Mouse (Mus musculus): ENCODE measurements around the gene Gm853. TPM values are rescaled to one million over a fixed set of nuclear protein-coding genes. Genes with fewer than 3 reads are reported as not detected.

Gene Gm853
- total and polyA plus RNA-seq, 2 experiments from 2014 or later, result 0.08 TPM; not detected in 1

DNA sequence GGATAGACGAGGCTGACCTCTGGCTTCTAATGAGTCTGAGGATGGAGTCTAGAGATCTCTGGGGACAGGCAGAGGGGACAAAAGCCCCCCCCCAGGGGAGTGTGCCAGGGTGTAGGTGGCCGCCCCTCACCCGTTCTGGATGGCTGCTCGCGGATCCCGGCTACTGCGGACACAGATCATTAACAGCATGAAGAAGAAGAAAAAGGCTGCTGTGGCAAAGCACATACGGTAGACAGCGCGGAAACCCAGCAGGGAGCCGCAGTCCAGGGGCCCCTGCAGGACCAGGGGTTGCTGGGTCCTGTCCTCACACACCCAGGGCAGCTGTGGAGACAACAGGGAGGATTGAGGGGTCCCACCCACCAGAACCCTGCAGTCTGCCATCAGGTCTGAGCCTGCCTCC, 41.9 kb upstream of the Gm853 start:
- no peaks in the 10 kb centered on the region for H3K4me1 ChIP-seq (ENCODE audit: insufficient read depth)
- no peak for ATAC-seq
- H3K4me2 ChIP-seq (ENCODE audit: low read depth), result no peak overlapping the region

DNA sequence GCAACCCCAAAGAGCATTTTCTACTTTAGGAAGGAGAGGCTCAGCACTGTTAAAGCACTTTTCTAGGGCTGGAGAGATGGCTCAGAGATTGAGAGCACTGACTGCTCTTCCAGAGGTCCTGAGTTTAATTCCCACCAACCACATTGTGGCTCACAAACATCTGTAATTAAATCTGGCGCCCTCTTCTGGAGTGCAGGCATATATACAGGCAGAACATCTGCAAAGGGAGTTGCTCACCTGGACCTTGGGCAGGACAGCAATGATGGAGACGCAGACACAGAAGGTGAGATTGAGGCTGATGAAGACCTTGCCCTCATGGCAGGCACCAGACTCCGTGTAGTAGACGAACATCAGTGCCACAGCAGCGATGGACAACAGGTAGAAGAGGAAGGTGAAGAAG, 38.2 kb upstream of the Gm853 start:
- Histone ChIP-seq H3K4me2 (ENCODE audit: low read depth) (no peak overlapping the region), H3K27ac (ENCODE audit: low read depth, low read length) (no peak overlapping the region), H3K4me3 (ENCODE audit: low read depth, low read length) (no peak overlapping the region), H3K27me3 (ENCODE audit: insufficient read depth, low read length) (no peaks in the 10 kb centered on the region), H3K4me1 (ENCODE audit: insufficient read depth) (no peaks in the 10 kb centered on the region), H3K9me3 (ENCODE audit: low read length) (no peaks in the 10 kb centered on the region), H3K9ac (no peak overlapping the region), H3K36me3 (ENCODE audit: insufficient read depth) (peaks cover 60% of the 10 kb centered on the region)
- ATAC-seq, result no peak
- DNase-seq, result no peak
- peak; percentile 52 for TF ChIP-seq CTCF (IDR thresholded peaks at IDR 0.05; ENCODE audit: low read depth)
- WGBS, result 33% methylated on average over 5 of the region's 5 CpGs

More for the DNA sequence above, 41.9 kb upstream of the Gm853 start:
- Histone ChIP-seq H3K36me3 (ENCODE audit: insufficient read depth) (peaks cover 32% of the 10 kb centered on the region), H3K27me3 (ENCODE audit: insufficient read depth, low read length) (no peaks in the 10 kb centered on the region), H3K9me3 (ENCODE audit: low read length) (no peaks in the 10 kb centered on the region), H3K9ac (no peak overlapping the region; the same call in 1 of the 2 replicates), H3K4me3 (ENCODE audit: low read depth, low read length) (no peak overlapping the region), H3K27ac (ENCODE audit: low read depth, low read length) (no peak overlapping the region)
- TF ChIP-seq CTCF (IDR thresholded peaks at IDR 0.05; ENCODE audit: low read depth), result no peak
- no peak for DNase-seq
- WGBS, result 37% methylated on average over 11 of the region's 11 CpGs

- Histone ChIP-seq H3K4me3 (ENCODE audit: low read depth, low read length) (no peak overlapping the region), H3K27me3 (ENCODE audit: insufficient read depth, low read length) (no peaks in the 10 kb centered on the region), H3K9ac (no peak overlapping the region), H3K36me3 (ENCODE audit: insufficient read depth) (peaks cover 48% of the 10 kb centered on the region), H3K9me3 (ENCODE audit: low read length) (no peaks in the 10 kb centered on the region), H3K4me1 (ENCODE audit: insufficient read depth) (no peaks in the 10 kb centered on the region), H3K27ac (ENCODE audit: low read depth, low read length) (no peak overlapping the region), H3K4me2 (ENCODE audit: low read depth) (no peak overlapping the region)
- ATAC-seq (no peak), DNase-seq (no peak)
- 66% methylated on average over 8 of the region's 8 CpGs for WGBS
- TF ChIP-seq CTCF (IDR thresholded peaks at IDR 0.05; ENCODE audit: low read depth), result no peak
Measured at GRCm38 (mm10) chr4:130252441-130253157, 30.4 kb upstream of the Gm853 start.

- no peaks in the 10 kb centered on the region for H3K27me3 ChIP-seq (ENCODE audit: insufficient read depth, low read length)
- peaks cover 44% of the 10 kb centered on the region for H3K36me3 ChIP-seq (ENCODE audit: insufficient read depth)
- H3K27ac ChIP-seq (ENCODE audit: low read depth, low read length), result no peak overlapping the region
- no peak for ATAC-seq
- DNase-seq, result no peak
- H3K9me3 ChIP-seq (ENCODE audit: low read length), result no peaks in the 10 kb centered on the region
- TF ChIP-seq CTCF (IDR thresholded peaks at IDR 0.05; ENCODE audit: low read depth), result no peak
- no peaks in the 10 kb centered on the region for H3K4me1 ChIP-seq (ENCODE audit: insufficient read depth)
- H3K4me3 ChIP-seq (ENCODE audit: low read depth, low read length), result no peak overlapping the region
- H3K4me2 ChIP-seq (ENCODE audit: low read depth), result no peak overlapping the region
- H3K9ac ChIP-seq, result no peak overlapping the region
- WGBS, result 32% methylated on average over 3 of the region's 3 CpGs
Measured at GRCm38 (mm10) chr4:130251763-130252162, 29.6 kb upstream of the Gm853 start.

GRCm38 (mm10) chr4:130251172-130251705, 29.0 kb upstream of the Gm853 start:
- Histone ChIP-seq H3K4me2 (ENCODE audit: low read depth) (no peak overlapping the region), H3K36me3 (ENCODE audit: insufficient read depth) (peaks cover 39% of the 10 kb centered on the region), H3K9ac (no peak overlapping the region), H3K9me3 (ENCODE audit: low read length) (no peaks in the 10 kb centered on the region), H3K4me1 (ENCODE audit: insufficient read depth) (no peaks in the 10 kb centered on the region), H3K27me3 (ENCODE audit: insufficient read depth, low read length) (no peaks in the 10 kb centered on the region), H3K27ac (ENCODE audit: low read depth, low read length) (no peak overlapping the region), H3K4me3 (ENCODE audit: low read depth, low read length) (no peak overlapping the region)
- TF ChIP-seq CTCF (IDR thresholded peaks at IDR 0.05; ENCODE audit: low read depth), result no peak
- DNase-seq, result no peak
- no peak for ATAC-seq
- WGBS, result 60% methylated on average over 7 of the region's 7 CpGs

GRCm38 (mm10) chr4:130248636-130249035, 26.4 kb upstream of the Gm853 start:
- Histone ChIP-seq H3K4me2 (ENCODE audit: low read depth) (no peak overlapping the region), H3K4me1 (ENCODE audit: insufficient read depth) (no peaks in the 10 kb centered on the region), H3K9ac (no peak overlapping the region), H3K4me3 (ENCODE audit: low read depth, low read length) (no peak overlapping the region), H3K9me3 (ENCODE audit: low read length) (no peaks in the 10 kb centered on the region), H3K27ac (ENCODE audit: low read depth, low read length) (no peak overlapping the region), H3K27me3 (ENCODE audit: insufficient read depth, low read length) (no peaks in the 10 kb centered on the region), H3K36me3 (ENCODE audit: insufficient read depth) (peaks cover 15% of the 10 kb centered on the region)
- ATAC-seq (peak; percentile 58), DNase-seq (peak; percentile 47)
- WGBS, result 29% methylated on average over 3 of the region's 3 CpGs
- no peak for TF ChIP-seq CTCF (IDR thresholded peaks at IDR 0.05; ENCODE audit: low read depth)

GRCm38 (mm10) chr4:130246132-130246531, 23.9 kb upstream of the Gm853 start:
- Histone ChIP-seq H3K36me3 (ENCODE audit: insufficient read depth) (peaks cover 6% of the 10 kb centered on the region; the same call in 1 of the 2 replicates), H3K27me3 (ENCODE audit: insufficient read depth, low read length) (no peaks in the 10 kb centered on the region), H3K4me1 (ENCODE audit: insufficient read depth) (no peaks in the 10 kb centered on the region), H3K9ac (no peak overlapping the region), H3K9me3 (ENCODE audit: low read length) (no peaks in the 10 kb centered on the region), H3K4me2 (ENCODE audit: low read depth) (no peak overlapping the region), H3K27ac (ENCODE audit: low read depth, low read length) (no peak overlapping the region), H3K4me3 (ENCODE audit: low read depth, low read length) (no peak overlapping the region)
- no peak for ATAC-seq
- 2% methylated on average over 6 of the region's 6 CpGs for WGBS
- TF ChIP-seq CTCF (IDR thresholded peaks at IDR 0.05; ENCODE audit: low read depth), result peak; percentile 94
- DNase-seq, result peak; percentile 86

All from forebrain, postnatal 0 days (tissue).